Mouse (Mus musculus) forebrain, embryonic 16.5 days (tissue): ENCODE measurements around the gene Stard3nl. TPM values are rescaled to one million over a fixed set of nuclear protein-coding genes. Genes with fewer than 3 reads are reported as not detected.

Experiments used
- ATAC-seq: fragments of 200-750 bp; cut with Nextera tagmentation; 2 replicates; pipeline ENCODE4 v1.8.0; 2017; ENCODE audit warnings: mild to moderate bottlenecking, moderate library complexity
- H3K27ac ChIP-seq: fragments of 300-500 bp; sonication (generic); 2 replicates; pipeline ENCODE4 v1.5.1; 2014; ENCODE audit warnings: low read length, control low read depth
- H3K27me3 ChIP-seq: fragments of 300-500 bp; sonication (generic); replicated peaks from 2 replicates; pipeline ENCODE4 v1.6.1; 2014; ENCODE audit warnings: low read length; ENCODE audit not compliant: control insufficient read depth, insufficient read depth
- H3K36me3 ChIP-seq: fragments of 300-500 bp; sonication (generic); 2 replicates; pipeline ENCODE4 v1.6.1; 2014; ENCODE audit not compliant: control insufficient read depth, insufficient read depth
- H3K4me1 ChIP-seq: fragments of 300-500 bp; sonication (generic); replicated peaks from 2 replicates; pipeline ENCODE4 v1.6.1; 2014; ENCODE audit warnings: low read length; ENCODE audit not compliant: control insufficient read depth, insufficient read depth
- H3K4me2 ChIP-seq: fragments of 300-500 bp; sonication (generic); 2 replicates; pipeline ENCODE4 v1.6.1; 2014; ENCODE audit warnings: mild to moderate bottlenecking, low read length, control low read depth
- H3K4me3 ChIP-seq: fragments of 300-500 bp; sonication (generic); replicated peaks from 2 replicates; pipeline ENCODE4 v1.5.1; 2014; ENCODE audit warnings: mild to moderate bottlenecking, low read length, control low read depth
- H3K9ac ChIP-seq: fragments of 300-500 bp; sonication (generic); replicated peaks from 2 replicates; pipeline ENCODE4 v1.6.1; 2014; ENCODE audit warnings: low read depth, low read length, control low read depth
- H3K9me3 ChIP-seq: fragments of 300-500 bp; sonication (generic); 2 replicates; pipeline ENCODE4 v1.6.1; 2016; ENCODE audit warnings: low read length; ENCODE audit not compliant: control insufficient read depth
- WGBS: fragments of 180-500 bp; shearing (Covaris S2); extraction: QIAGEN DNeasy Blood & Tissue Kit; methylation state at CpG from one replicate; pipeline ENCODE4 v1.1.7; 2014; 5-methylcytosine and 5-hydroxymethylcytosine counted together
- polyA plus RNA-seq: library from polyadenylated mRNA; unstranded; fragments of >200 nt; fragmentation: Nextera tagmentation; extraction: Ambion mirVana; gene quantifications from 2 replicates; pipeline ENCODE4 v1.2.1, GENCODE M21; 2015

Gene Stard3nl
- polyA plus RNA-seq, 1 experiment from 2014 or later: 193 TPM

DNA sequence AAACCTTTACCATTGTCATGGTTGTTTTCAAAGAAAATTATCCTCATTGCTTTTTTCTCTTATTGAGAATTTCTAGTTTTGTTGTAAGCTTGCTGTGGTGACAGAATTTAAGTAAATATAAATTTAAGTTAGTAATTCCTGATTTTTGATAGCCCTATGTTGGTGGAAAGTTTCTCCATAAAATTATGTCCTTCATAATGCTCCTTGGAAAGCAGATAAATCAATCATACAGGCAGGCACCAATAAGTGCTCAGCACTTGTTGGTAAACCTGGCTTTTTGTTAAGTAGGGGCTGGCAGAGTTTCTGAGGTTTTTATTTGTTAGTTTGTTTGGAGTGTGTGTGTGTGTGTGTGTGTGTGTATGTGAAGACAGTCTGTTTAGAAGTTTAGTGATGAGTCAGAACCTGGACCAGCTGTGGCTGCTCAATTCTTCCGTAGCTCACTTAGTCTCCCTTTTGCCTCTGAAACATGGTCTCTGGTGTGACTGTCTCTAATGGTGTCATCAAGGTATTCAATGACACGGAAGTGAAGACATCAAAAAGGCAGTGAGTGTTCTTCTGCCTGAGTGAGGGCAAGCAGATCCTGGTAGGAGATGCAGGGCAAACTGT lies 16.8 kb upstream of the Stard3nl start:
- Histone ChIP-seq H3K4me2 (no peak overlapping the region), H3K27me3 (no peaks in the 10 kb centered on the region), H3K9ac (no peak overlapping the region), H3K36me3 (no peaks in the 10 kb centered on the region), H3K9me3 (no peaks in the 10 kb centered on the region), H3K4me1 (no peaks in the 10 kb centered on the region), H3K4me3 (no peak overlapping the region), H3K27ac (no peak overlapping the region)
- no peak for ATAC-seq
- WGBS: 90% methylated on average over 2 of the region's 2 CpGs

DNA sequence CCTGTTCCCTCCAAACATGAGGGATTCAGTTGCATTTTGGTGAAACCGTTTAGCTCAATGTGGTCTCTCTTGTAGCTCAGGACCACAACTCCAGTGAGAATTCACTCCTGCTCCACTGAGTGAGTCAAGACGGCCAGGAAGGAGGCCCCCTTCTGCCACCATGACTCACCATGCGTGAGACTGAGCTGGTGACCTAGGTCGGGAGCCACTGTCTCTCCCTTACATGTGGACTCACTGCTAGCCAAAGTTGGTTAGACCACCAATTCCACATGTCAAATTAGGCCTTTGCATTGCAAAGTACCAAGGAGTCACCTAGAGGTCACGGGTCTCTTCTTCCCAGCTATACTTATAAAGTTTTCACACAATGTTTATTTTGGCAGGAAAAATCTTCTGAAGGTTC lies 16.3 kb upstream of the Stard3nl start:
- Histone ChIP-seq H3K4me3 (no peak overlapping the region), H3K9ac (no peak overlapping the region), H3K27me3 (no peaks in the 10 kb centered on the region), H3K4me2 (no peak overlapping the region), H3K36me3 (no peaks in the 10 kb centered on the region), H3K9me3 (no peaks in the 10 kb centered on the region), H3K27ac (no peak overlapping the region), H3K4me1 (no peaks in the 10 kb centered on the region)
- no peak for ATAC-seq
- WGBS: 88% methylated on average over 5 of the region's 5 CpGs

DNA sequence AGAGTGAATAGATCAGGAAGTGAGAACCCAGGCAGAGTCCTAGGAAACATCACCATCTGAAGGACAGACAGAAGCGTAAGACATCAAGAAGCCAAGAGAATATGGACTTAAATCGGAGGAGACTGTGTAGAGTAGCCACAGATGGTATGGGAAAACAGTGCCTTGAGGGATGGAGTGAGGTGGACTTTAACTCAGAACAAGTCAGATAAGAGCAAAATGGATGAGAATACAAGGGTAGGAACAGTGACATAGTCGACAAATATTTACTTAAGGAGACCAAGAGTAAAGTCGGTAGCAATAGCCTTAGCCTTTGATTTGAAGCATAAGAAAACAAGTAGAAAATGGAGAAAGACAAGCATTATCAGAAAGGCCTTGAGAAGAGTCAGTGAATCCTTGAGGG lies 15.1 kb upstream of the Stard3nl start:
- no peak overlapping the region for H3K4me3 ChIP-seq
- H3K9ac ChIP-seq: no peak overlapping the region
- H3K4me2 ChIP-seq: no peak overlapping the region
- H3K27ac ChIP-seq: no peak overlapping the region
- WGBS: 99% methylated on average over 4 of the region's 4 CpGs
- H3K27me3 ChIP-seq: no peaks in the 10 kb centered on the region
- no peak for ATAC-seq
- no peaks in the 10 kb centered on the region for H3K4me1 ChIP-seq
- H3K9me3 ChIP-seq: no peaks in the 10 kb centered on the region
- H3K36me3 ChIP-seq: no peaks in the 10 kb centered on the region

DNA sequence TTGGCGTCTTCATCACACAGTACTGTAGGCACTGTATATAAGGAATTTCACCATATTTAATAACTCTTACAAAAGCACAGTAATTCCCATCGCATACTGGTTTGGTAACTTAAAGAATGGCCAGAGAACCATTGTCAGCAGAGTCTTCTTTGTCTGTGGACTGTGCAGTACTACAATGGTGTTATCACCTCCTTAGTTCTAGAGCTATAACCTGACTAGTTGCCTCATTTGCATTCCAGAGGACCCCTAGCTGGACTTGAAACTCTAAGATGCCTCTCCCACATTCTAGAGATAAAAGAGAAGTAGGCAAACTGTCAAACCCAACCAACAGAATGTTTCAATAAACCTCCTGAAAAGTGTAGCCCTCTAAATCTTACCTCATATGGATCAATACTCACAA lies 12.4 kb upstream of the Stard3nl start:
- Histone ChIP-seq H3K4me1 (no peaks in the 10 kb centered on the region), H3K27ac (no peak overlapping the region), H3K9me3 (no peaks in the 10 kb centered on the region), H3K36me3 (no peaks in the 10 kb centered on the region), H3K4me2 (no peak overlapping the region), H3K9ac (no peak overlapping the region), H3K4me3 (no peak overlapping the region), H3K27me3 (no peaks in the 10 kb centered on the region)
- no peak for ATAC-seq
- WGBS: 94% methylated on average over 2 of the region's 2 CpGs

DNA sequence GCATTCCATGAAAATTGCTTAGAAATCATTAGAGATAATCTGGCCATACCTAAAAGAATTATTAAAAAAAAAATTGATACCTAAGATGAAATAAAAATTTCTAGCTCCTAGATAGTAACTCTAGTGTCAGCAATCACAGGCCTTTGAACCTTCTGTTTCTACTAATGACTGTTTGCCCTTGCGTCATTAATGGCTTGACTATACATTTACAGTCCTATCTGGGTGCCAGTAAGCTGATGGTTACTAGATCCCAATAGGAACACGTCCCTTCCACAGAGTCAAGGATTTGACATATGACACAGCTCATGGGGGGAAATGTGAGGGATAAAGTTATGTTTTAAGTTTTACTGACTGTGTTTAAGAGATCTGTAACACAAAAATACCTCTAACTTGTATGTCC lies 9.0 kb upstream of the Stard3nl start:
- no peak for ATAC-seq
- Histone ChIP-seq H3K4me2 (no peak overlapping the region), H3K9me3 (no peaks in the 10 kb centered on the region), H3K4me3 (no peak overlapping the region), H3K27ac (no peak overlapping the region), H3K36me3 (no peaks in the 10 kb centered on the region), H3K9ac (no peak overlapping the region), H3K27me3 (no peaks in the 10 kb centered on the region), H3K4me1 (no peaks in the 10 kb centered on the region)
- WGBS: 91% methylated on average over 2 of the region's 2 CpGs

DNA sequence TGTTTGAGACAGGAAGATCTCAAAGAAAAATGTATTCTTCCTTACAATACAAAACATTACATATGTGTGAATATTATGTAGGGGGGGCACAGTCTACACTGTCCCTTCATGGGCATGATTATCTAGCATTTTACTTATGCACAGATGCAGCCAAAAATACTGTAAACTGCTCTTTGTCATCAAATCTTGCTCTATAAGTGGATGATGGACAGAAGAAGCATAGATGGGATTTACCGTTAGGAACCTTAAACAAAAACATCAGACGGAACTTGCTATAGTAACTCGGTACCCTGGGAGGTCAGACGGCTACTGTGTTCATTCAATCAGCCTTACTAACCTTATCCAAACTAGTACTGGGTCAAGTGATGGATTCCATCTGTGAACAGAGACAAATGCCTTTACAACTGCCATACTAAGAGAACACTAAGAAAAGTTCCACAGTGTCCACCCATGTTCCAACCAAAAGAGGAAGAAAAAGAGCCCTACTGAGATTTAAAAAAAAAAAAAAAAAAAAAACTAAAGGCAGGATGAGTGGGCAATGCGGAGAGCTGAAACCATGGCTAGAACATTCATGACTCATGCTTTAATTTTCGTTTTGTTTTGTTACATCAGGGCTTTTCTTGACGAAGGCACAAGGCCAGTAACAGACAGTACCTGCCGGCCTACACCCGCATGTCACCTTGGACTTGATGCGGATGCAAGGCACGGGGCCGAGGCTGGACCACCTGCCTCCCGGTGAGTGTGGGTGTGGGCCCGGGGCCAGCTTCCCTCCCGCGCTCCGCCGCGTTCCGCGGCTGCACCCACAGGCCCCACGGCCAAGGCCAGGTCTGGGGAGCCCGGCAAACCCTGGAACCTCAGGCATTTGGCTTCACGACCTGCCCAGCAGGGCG lies 552 bp downstream of the Stard3nl start:
- Histone ChIP-seq H3K4me3 (peak overlapping the region; percentile 97), H3K27ac (peak overlapping the region; percentile 68), H3K4me1 (peaks cover 17% of the 10 kb centered on the region), H3K27me3 (no peaks in the 10 kb centered on the region), H3K36me3 (no peaks in the 10 kb centered on the region), H3K9me3 (no peaks in the 10 kb centered on the region), H3K4me2 (peak overlapping the region; percentile 64), H3K9ac (peak overlapping the region; percentile 87)
- ATAC-seq: peak; percentile 64
- under 1% methylated on average over 25 of the region's 25 CpGs for WGBS

DNA sequence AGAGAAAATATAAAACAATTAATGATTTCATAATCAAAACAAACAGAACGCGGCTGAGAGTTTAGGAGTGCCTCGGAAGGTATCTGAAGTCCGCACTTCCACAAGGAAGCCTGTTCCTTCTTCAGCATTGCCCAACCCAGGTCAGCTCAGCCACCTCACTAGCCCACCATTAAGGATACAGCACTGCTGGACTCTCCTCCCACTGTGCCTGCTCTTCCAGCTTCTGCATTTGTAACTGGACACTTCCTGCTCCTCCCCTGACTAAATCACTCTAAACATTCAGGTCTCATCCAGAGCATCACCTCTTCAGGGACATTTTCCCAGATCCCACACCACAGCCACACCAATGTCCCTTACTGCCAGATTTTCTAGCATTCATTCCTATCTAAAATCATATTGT lies 1.4 kb downstream of the Stard3nl start:
- H3K27me3 ChIP-seq: no peaks in the 10 kb centered on the region
- H3K4me3 ChIP-seq: peak overlapping the region; percentile 22; the same call in 1 of the 2 replicates
- H3K9me3 ChIP-seq: no peaks in the 10 kb centered on the region
- no peaks in the 10 kb centered on the region for H3K36me3 ChIP-seq
- ATAC-seq: no peak
- peaks cover 17% of the 10 kb centered on the region for H3K4me1 ChIP-seq
- WGBS: 63% methylated on average over 4 of the region's 4 CpGs
- peak overlapping the region; percentile 49 for H3K4me2 ChIP-seq
- no peak overlapping the region for H3K27ac ChIP-seq
- 0 out of 2 replicates have a peak overlapping the region, but pooled peaks have one; percentile 28 for H3K9ac ChIP-seq

DNA sequence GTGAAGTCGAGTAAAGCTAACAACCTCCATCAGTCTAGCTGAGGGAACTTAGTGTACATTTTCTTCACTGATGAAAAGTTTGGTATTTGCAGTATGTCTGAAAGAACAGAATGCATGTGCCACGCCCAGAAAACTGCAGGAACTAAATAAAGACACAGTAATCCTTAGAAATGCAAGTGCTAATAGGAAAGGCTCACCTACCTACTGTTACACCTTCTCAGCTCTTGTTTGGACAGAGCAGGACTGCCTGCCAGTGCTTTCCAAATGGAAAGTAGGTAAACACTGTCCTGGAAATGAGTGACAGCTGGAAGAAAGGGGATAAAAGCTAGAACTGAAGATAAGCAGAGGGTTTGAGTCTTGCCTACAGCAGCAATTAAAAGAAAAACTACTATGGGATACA lies 1.9 kb downstream of the Stard3nl start:
- H3K36me3 ChIP-seq: no peaks in the 10 kb centered on the region
- peak overlapping the region; percentile 22; the same call in 1 of the 2 replicates for H3K4me2 ChIP-seq
- no peak for ATAC-seq
- peaks cover 17% of the 10 kb centered on the region for H3K4me1 ChIP-seq
- no peak overlapping the region for H3K4me3 ChIP-seq
- WGBS: 79% methylated on average over 2 of the region's 2 CpGs
- no peaks in the 10 kb centered on the region for H3K9me3 ChIP-seq
- no peak overlapping the region for H3K27ac ChIP-seq
- H3K9ac ChIP-seq: no peak overlapping the region
- H3K27me3 ChIP-seq: no peaks in the 10 kb centered on the region

DNA sequence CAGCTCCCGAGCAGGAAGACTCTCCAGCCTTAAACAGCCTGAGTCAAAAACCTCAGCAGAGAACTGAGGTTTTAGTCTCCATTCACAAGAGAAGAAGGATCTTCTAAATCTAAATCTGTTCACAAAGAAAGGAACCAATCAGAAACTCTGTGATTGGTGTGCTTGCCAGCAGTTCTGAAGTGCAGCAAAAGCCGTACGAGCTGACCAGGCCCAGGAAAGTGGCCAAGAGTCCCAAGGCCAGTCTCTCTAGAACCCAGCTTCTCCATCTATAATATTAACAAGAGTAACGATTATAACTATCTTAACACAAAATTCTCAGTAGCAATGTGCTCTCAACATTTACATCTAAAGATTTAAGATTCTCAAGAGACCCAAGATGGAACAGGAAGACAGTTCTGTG lies 4.0 kb downstream of the Stard3nl start:
- H3K9ac ChIP-seq: no peak overlapping the region
- WGBS: 81% methylated on average over 4 of the region's 4 CpGs
- H3K36me3 ChIP-seq: no peaks in the 10 kb centered on the region
- H3K9me3 ChIP-seq: no peaks in the 10 kb centered on the region
- H3K27ac ChIP-seq: no peak overlapping the region
- no peak for ATAC-seq
- peaks cover 17% of the 10 kb centered on the region for H3K4me1 ChIP-seq
- H3K27me3 ChIP-seq: no peaks in the 10 kb centered on the region
- H3K4me3 ChIP-seq: no peak overlapping the region
- no peak overlapping the region for H3K4me2 ChIP-seq
